Comparison of ENCODE assay signal across 8 mouse cellular contexts in genomic region chr15:9139447-9139846, GRCm38 (mm10). TPM values are rescaled to one million over a fixed set of nuclear protein-coding genes. Genes with fewer than 3 reads are reported as not detected.
DNase-seq lines count a peak whose midpoint lies in the region; ATAC-seq and TF ChIP-seq lines count a peak whose summit lies in the region.

No protein-coding gene starts in this region.

- peaks cover 18% of the 10 kb centered on the region for H3K4me1 ChIP-seq in kidney, embryonic 16.5 days (ENCODE audit: insufficient read depth, low read length)
- H3K4me1 ChIP-seq in MEL (ENCODE audit: control insufficient read depth in 1 of 2, insufficient read depth in 2 of 2, low read length in 2 of 2): peaks cover 7 to 21% of the 10 kb centered on the region in 2 experiments
- H3K4me1 ChIP-seq in embryonic facial prominence, embryonic 14.5 days (ENCODE audit: control insufficient read depth, insufficient read depth, low read length): peaks cover 9% of the 10 kb centered on the region
- H3K4me1 ChIP-seq in limb, embryonic 10.5 days: peaks cover 16% of the 10 kb centered on the region; the same call in 1 of the 2 replicates
- H3K4me1 ChIP-seq in olfactory bulb, adult 2 months (ENCODE audit: control insufficient read depth, insufficient read depth, low read length): peaks cover 3% of the 10 kb centered on the region

- intact Hi-C loops in gastrocnemius, postnatal 14 days (cut with DNase I; ENCODE audit: low total_unique reads): no loop called here

- no peak for DNase-seq in kidney, postnatal 14 days
- peak; percentile 59 for DNase-seq in MEL (ENCODE audit: low read depth, low spot score)
- no peak for DNase-seq in embryonic facial prominence, embryonic 14.5 days (ENCODE audit: low spot score)
- peak; percentile 47 for DNase-seq in limb, embryonic 10.5 days (ENCODE audit: low spot score)
- no peak for DNase-seq in gastrocnemius, postnatal 14 days

- no peak overlapping the region; the same call in 1 of the 2 replicates for H3K27ac ChIP-seq in kidney, embryonic 16.5 days (ENCODE audit: low read length)
- peak overlapping the region; percentile 65 for H3K27ac ChIP-seq in MEL (ENCODE audit: control insufficient read depth, low read depth, low read length)
- no peak overlapping the region for H3K27ac ChIP-seq in embryonic facial prominence, embryonic 14.5 days (replicated peaks; ENCODE audit: low read depth, low read length)
- H3K27ac ChIP-seq in limb, embryonic 10.5 days: peak overlapping the region; percentile 92
- H3K27ac ChIP-seq in olfactory bulb, adult 2 months (ENCODE audit: insufficient read depth, low read depth, low read length): no peak overlapping the region

- ATAC-seq in kidney, embryonic 16.5 days (ENCODE audit: low FRiP score, low TSS enrichment): no peak
- ATAC-seq in embryonic facial prominence, embryonic 14.5 days (ENCODE audit: low read depth): no peak
- ATAC-seq in megakaryocyte progenitor cell, adult 5-6 weeks (replicated peaks; ENCODE audit: poor library complexity): no peak

- TF ChIP-seq EP300 in MEL (IDR thresholded peaks at IDR 0.05; ENCODE audit: low read depth in 1 of 2, low read length in 2 of 2): no peak

- no peak for TF ChIP-seq RAD21 in MEL (IDR thresholded peaks at IDR 0.05; ENCODE audit: low read depth, low read length)

- H3K79me2 ChIP-seq in MEL (ENCODE audit: control insufficient read depth, insufficient read depth, low read length, poor library complexity): peaks cover 46% of the 10 kb centered on the region

- no peaks in the 10 kb centered on the region for H3K27me3 ChIP-seq in kidney, embryonic 16.5 days (ENCODE audit: insufficient read depth, low read length)
- H3K27me3 ChIP-seq in MEL (ENCODE audit: control insufficient read depth in 1 of 2, insufficient read depth in 2 of 2, low read length in 2 of 2): no peaks in the 10 kb centered on the region
- H3K27me3 ChIP-seq in embryonic facial prominence, embryonic 14.5 days (replicated peaks; ENCODE audit: control insufficient read depth, insufficient read depth, low read length): no peaks in the 10 kb centered on the region
- no peaks in the 10 kb centered on the region for H3K27me3 ChIP-seq in limb, embryonic 10.5 days (ENCODE audit: low read depth, poor library complexity, severe bottlenecking)

- H3K9ac ChIP-seq in kidney, embryonic 16.5 days (replicated peaks; ENCODE audit: low read length): peak overlapping the region; percentile 76
- peak overlapping the region; percentile 87 for H3K9ac ChIP-seq in MEL (ENCODE audit: control insufficient read depth, low read depth, low read length, poor library complexity, severe bottlenecking)
- peak overlapping the region; percentile 78 for H3K9ac ChIP-seq in embryonic facial prominence, embryonic 14.5 days (ENCODE audit: low read depth, low read length)

- peaks cover 26% of the 10 kb centered on the region; the same call in 1 of the 2 replicates for H3K36me3 ChIP-seq in kidney, embryonic 16.5 days (ENCODE audit: insufficient read depth, low read length)
- H3K36me3 ChIP-seq in MEL (ENCODE audit: control insufficient read depth in 1 of 2, insufficient read depth in 2 of 2, low read length in 2 of 2): peaks cover 3 to 26% of the 10 kb centered on the region in 2 experiments
- H3K36me3 ChIP-seq in embryonic facial prominence, embryonic 14.5 days (ENCODE audit: control insufficient read depth, insufficient read depth, low read length): peaks cover 35% of the 10 kb centered on the region
- peaks cover 48% of the 10 kb centered on the region for H3K36me3 ChIP-seq in limb, embryonic 10.5 days

- no peak for TF ChIP-seq CTCF in MEL (IDR thresholded peaks at IDR 0.05 in 2 of 3, conservative IDR thresholded peaks at IDR 0.05 in 1 of 3; ENCODE audit: control insufficient read depth in 1 of 3, insufficient read depth in 1 of 3, low read depth in 2 of 3, low read length in 3 of 3, poor library complexity in 1 of 3, severe bottlenecking in 1 of 3)
- TF ChIP-seq CTCF in olfactory bulb, adult 2 months (IDR thresholded peaks at IDR 0.05; ENCODE audit: insufficient read depth, low read depth, low read length): no peak

- H3K9me3 ChIP-seq in kidney, embryonic 16.5 days (ENCODE audit: low read length): no peaks in the 10 kb centered on the region
- H3K9me3 ChIP-seq in MEL (replicated peaks; ENCODE audit: insufficient read depth, low read length): no peaks in the 10 kb centered on the region
- H3K9me3 ChIP-seq in embryonic facial prominence, embryonic 14.5 days (ENCODE audit: control insufficient read depth, low read length): no peaks in the 10 kb centered on the region
- H3K9me3 ChIP-seq in limb, embryonic 10.5 days (replicated peaks): no peaks in the 10 kb centered on the region

- H3K4me3 ChIP-seq in kidney, embryonic 16.5 days (ENCODE audit: low read length): peak overlapping the region; percentile 90
- peak overlapping the region; percentile 64 to 84 for H3K4me3 ChIP-seq in MEL (ENCODE audit: control insufficient read depth in 1 of 2, insufficient read depth in 1 of 2, low read depth in 2 of 2, low read length in 2 of 2)
- peak overlapping the region; percentile 88 for H3K4me3 ChIP-seq in embryonic facial prominence, embryonic 14.5 days (ENCODE audit: low read depth, low read length)
- peak overlapping the region; percentile 87 for H3K4me3 ChIP-seq in limb, embryonic 10.5 days
- peak overlapping the region; percentile 15 for H3K4me3 ChIP-seq in olfactory bulb, adult 2 months (ENCODE audit: insufficient read depth, low read depth, low read length)

- TF ChIP-seq POLR2A in MEL (IDR thresholded peaks at IDR 0.05; ENCODE audit: control insufficient read depth in 1 of 2, insufficient read depth in 1 of 2, low read depth in 1 of 2, low read length in 2 of 2, poor library complexity in 1 of 2): no peak
- TF ChIP-seq POLR2A in olfactory bulb, adult 2 months (IDR thresholded peaks at IDR 0.05; ENCODE audit: insufficient read depth, low read depth, low read length): no peak

- H3K4me2 ChIP-seq in kidney, embryonic 16.5 days (replicated peaks; ENCODE audit: low read depth, low read length): peak overlapping the region; percentile 68
- peak overlapping the region; percentile 59 for H3K4me2 ChIP-seq in embryonic facial prominence, embryonic 14.5 days (ENCODE audit: low read depth, low read length)

- 15% methylated on average over 10 of the region's 10 CpGs for WGBS in kidney, embryonic 16.5 days
- 27% methylated on average over 10 of the region's 10 CpGs for WGBS in embryonic facial prominence, embryonic 14.5 days
- WGBS in limb, embryonic 10.5 days: 38% methylated on average over 10 of the region's 10 CpGs
- WGBS in olfactory bulb, adult 2 months: 24% methylated on average over 10 of the region's 10 CpGs

TF ChIP-seq in MEL, 35 proteins besides CTCF, POLR2A, EP300 and RAD21:
- TF ChIP-seq SMC3 (IDR thresholded peaks at IDR 0.05; ENCODE audit: low read depth, low read length): no peak
- TF ChIP-seq USF2 (IDR thresholded peaks at IDR 0.05; ENCODE audit: borderline replicate concordance in 1 of 2, insufficient read depth in 1 of 2, low read depth in 1 of 2, low read length in 2 of 2): no peak
- TF ChIP-seq MYB (IDR thresholded peaks at IDR 0.05; ENCODE audit: low read depth, low read length): no peak
- TF ChIP-seq USF1 (IDR thresholded peaks at IDR 0.05; ENCODE audit: low read depth, low read length): 0 out of 2 replicates have a peak, but pooled peaks have one; percentile 22
- TF ChIP-seq MYC (IDR thresholded peaks at IDR 0.05; ENCODE audit: low read depth, low read length): peak; percentile 51
- TF ChIP-seq CHD2 (IDR thresholded peaks at IDR 0.05; ENCODE audit: low read length): no peak

RNA-seq across cellular contexts. Expression of gene Lmbrd2, which starts 0.9 kb away (rescaled TPM):
- polyA plus RNA-seq in kidney, embryonic 16.5 days (2015; fragmentation: Nextera tagmentation; extraction: Ambion mirVana): 3.1 and 3.7 TPM in 2 replicates
- 7.9 and 8.9 TPM in 2 replicates for total RNA-seq in MEL (2012; rRNA removed)
- polyA plus RNA-seq in MEL (2012; ENCODE audit: insufficient read depth in 1 of 2, insufficient read length in 2 of 2, low read depth in 1 of 2, low replicate concordance in 2 of 2, missing spikeins in 1 of 2): 10 to 100 TPM in 1 of 2 experiments, 1 to 10 TPM in 1; 8.2 to 62.9 TPM
- 4.3 and 6.2 TPM in 2 replicates for polyA plus RNA-seq in embryonic facial prominence, embryonic 14.5 days (2014; fragmentation: Nextera tagmentation; extraction: Ambion mirVana)
- polyA plus RNA-seq in limb, embryonic 10.5 days (2016; fragmentation: Nextera tagmentation; extraction: Ambion mirVana): 1.3 and 2.0 TPM in 2 replicates
- polyA plus RNA-seq in olfactory bulb, adult 2 months (2012; ENCODE audit: insufficient read depth, insufficient read length, low replicate concordance, missing spikeins): not detected in 2 replicates
- 10.0 and 11.6 TPM in 2 replicates for total RNA-seq in megakaryocyte progenitor cell, adult 5-6 weeks (2015)
- 4.5 and 9.6 TPM in 2 replicates for total RNA-seq in megakaryocyte progenitor cell, adult 5-6 weeks (2017)
- 10 to 100 TPM; 12.7 to 14.6 TPM for total RNA-seq in gastrocnemius, postnatal 14 days (2021)

RNA-seq across cellular contexts. Expression of gene Skp2, which starts 15.8 kb away (rescaled TPM):
- 74.8 and 77.6 TPM in 2 replicates for polyA plus RNA-seq in kidney, embryonic 16.5 days (2015; fragmentation: Nextera tagmentation; extraction: Ambion mirVana)
- total RNA-seq in MEL (2012; rRNA removed): 40.2 and 46.9 TPM in 2 replicates
- polyA plus RNA-seq in MEL (2012; ENCODE audit: insufficient read depth in 1 of 2, insufficient read length in 2 of 2, low read depth in 1 of 2, low replicate concordance in 2 of 2, missing spikeins in 1 of 2): 10 to 100 TPM in 1 of 2 experiments, not detected in 1; 61.4 TPM
- polyA plus RNA-seq in embryonic facial prominence, embryonic 14.5 days (2014; fragmentation: Nextera tagmentation; extraction: Ambion mirVana): 76.9 and 89.2 TPM in 2 replicates
- polyA plus RNA-seq in limb, embryonic 10.5 days (2016; fragmentation: Nextera tagmentation; extraction: Ambion mirVana): 128 and 138 TPM in 2 replicates
- not detected in 2 replicates for polyA plus RNA-seq in olfactory bulb, adult 2 months (2012; ENCODE audit: insufficient read depth, insufficient read length, low replicate concordance, missing spikeins)
- total RNA-seq in megakaryocyte progenitor cell, adult 5-6 weeks (2015): 21.6 and 24.4 TPM in 2 replicates
- total RNA-seq in megakaryocyte progenitor cell, adult 5-6 weeks (2017): 23.1 and 23.3 TPM in 2 replicates
- 1 to 10 TPM; 2.0 to 2.6 TPM for total RNA-seq in gastrocnemius, postnatal 14 days (2021)

Comparison
In these comparisons a context has a peak if more than half of its experiments do, and no peak if none do; other contexts are left out.
1. H3K27ac ChIP-seq: peak in MEL (single experiment) and limb, embryonic 10.5 days (single experiment); none in kidney, embryonic 16.5 days (single experiment), embryonic facial prominence, embryonic 14.5 days (single experiment) and olfactory bulb, adult 2 months (single experiment).
2. H3K4me3 ChIP-seq: peak in every context shown above with its lines; median percentile 90 in kidney, embryonic 16.5 days; 88 in embryonic facial prominence, embryonic 14.5 days; 87 in limb, embryonic 10.5 days; 74 in MEL; 15 in olfactory bulb, adult 2 months.
3. DNase-seq: peak in MEL (single experiment) and limb, embryonic 10.5 days (single experiment); none in kidney, postnatal 14 days (single experiment), embryonic facial prominence, embryonic 14.5 days (single experiment) and gastrocnemius, postnatal 14 days (single experiment).
4. RNA of gene Skp2, which starts 15.8 kb away (polyA plus RNA-seq): 128 to 138 TPM in limb, embryonic 10.5 days, 76.9 to 89.2 TPM in embryonic facial prominence, embryonic 14.5 days, 74.8 to 77.6 TPM in kidney, embryonic 16.5 days and 61.4 TPM in MEL; not detected in olfactory bulb, adult 2 months; every median in the first group is over 10 times any median in the second.
5. Peak in every context shown above with its lines, with median percentiles within 50 percentile points of each other: H3K9ac ChIP-seq.